Mouse (Mus musculus) liver, adult 2 months (tissue): ENCODE measurements around the gene Rragc. TPM values are rescaled to one million over a fixed set of nuclear protein-coding genes. Genes with fewer than 3 reads are reported as not detected.

Experiments used
- DNase-seq: peaks from one replicate; pipeline ENCODE4 v3.0.0-alpha.2; 2011; ENCODE audit warnings: low read depth, low spot score; ENCODE audit errors: extremely low read depth
- H3K27ac ChIP-seq: fragments of 200-500 bp; replicated peaks from 2 replicates; pipeline ENCODE4 v1.5.1; 2012; ENCODE audit warnings: low read depth, mild to moderate bottlenecking, control low read depth, inconsistent platforms, low read length; ENCODE audit not compliant: insufficient read depth
- H3K27me3 ChIP-seq: fragments of 200-500 bp; 2 replicates; pipeline ENCODE4 v1.6.1; 2012; ENCODE audit warnings: mild to moderate bottlenecking, moderate library complexity, low read length, inconsistent platforms; ENCODE audit not compliant: control insufficient read depth, insufficient read depth
- H3K36me3 ChIP-seq: fragments of 200-500 bp; 2 replicates; pipeline ENCODE4 v1.6.1; 2012; ENCODE audit warnings: low read length, inconsistent platforms; ENCODE audit not compliant: control insufficient read depth, insufficient read depth
- H3K4me1 ChIP-seq: fragments of 200-500 bp; 2 replicates; pipeline ENCODE4 v1.6.1; 2011; ENCODE audit warnings: low read length; ENCODE audit not compliant: control insufficient read depth, insufficient read depth
- H3K4me3 ChIP-seq: fragments of 200-500 bp; 2 replicates; pipeline ENCODE4 v1.5.1; 2011; ENCODE audit warnings: low read depth, mild to moderate bottlenecking, control low read depth, low read length, moderate library complexity; ENCODE audit not compliant: insufficient read depth
- H3K79me2 ChIP-seq: fragments of 200-500 bp; 2 replicates; pipeline ENCODE4 v1.6.1; 2012; ENCODE audit warnings: inconsistent platforms, mild to moderate bottlenecking, low read length, moderate library complexity; ENCODE audit not compliant: control insufficient read depth, insufficient read depth
- H3K9ac ChIP-seq: fragments of 200-500 bp; 2 replicates; pipeline ENCODE4 v1.6.1; 2012; ENCODE audit warnings: low read depth, mild to moderate bottlenecking, control low read depth, inconsistent platforms, low read length
- CTCF ChIP-seq: fragments of 200-500 bp; IDR thresholded peaks from 2 replicates; pipeline ENCODE4 v1.5.1; 2011; ENCODE audit warnings: low read depth, low read length, control low read depth
- POLR2A ChIP-seq: fragments of 200-500 bp; IDR thresholded peaks from 2 replicates; pipeline ENCODE4 v1.6.1; 2011; ENCODE audit warnings: low read length, control low read depth; ENCODE audit not compliant: insufficient read depth; ENCODE audit errors: extremely low read depth
- WGBS: fragments of 180-500 bp; shearing (Covaris S2); methylation state at CpG from one replicate; pipeline ENCODE4 v1.1.7; 2018; 5-methylcytosine and 5-hydroxymethylcytosine counted together
- polyA plus RNA-seq: library from polyadenylated mRNA; depleted of rRNA; stranded (reverse); fragments of >200 nt; gene quantifications from 2 replicates; pipeline ENCODE4 v1.2.3, GENCODE M21; 2012; rRNA removed
- total RNA-seq: library from RNA; depleted of rRNA; stranded (reverse); fragments of >200 nt; gene quantifications from 2 replicates; pipeline ENCODE4 v1.2.3, GENCODE M21; 2014; rRNA removed

The Rragc gene
- total and polyA plus RNA-seq, 2 experiments = 27.3 to 32.7 TPM

DNA sequence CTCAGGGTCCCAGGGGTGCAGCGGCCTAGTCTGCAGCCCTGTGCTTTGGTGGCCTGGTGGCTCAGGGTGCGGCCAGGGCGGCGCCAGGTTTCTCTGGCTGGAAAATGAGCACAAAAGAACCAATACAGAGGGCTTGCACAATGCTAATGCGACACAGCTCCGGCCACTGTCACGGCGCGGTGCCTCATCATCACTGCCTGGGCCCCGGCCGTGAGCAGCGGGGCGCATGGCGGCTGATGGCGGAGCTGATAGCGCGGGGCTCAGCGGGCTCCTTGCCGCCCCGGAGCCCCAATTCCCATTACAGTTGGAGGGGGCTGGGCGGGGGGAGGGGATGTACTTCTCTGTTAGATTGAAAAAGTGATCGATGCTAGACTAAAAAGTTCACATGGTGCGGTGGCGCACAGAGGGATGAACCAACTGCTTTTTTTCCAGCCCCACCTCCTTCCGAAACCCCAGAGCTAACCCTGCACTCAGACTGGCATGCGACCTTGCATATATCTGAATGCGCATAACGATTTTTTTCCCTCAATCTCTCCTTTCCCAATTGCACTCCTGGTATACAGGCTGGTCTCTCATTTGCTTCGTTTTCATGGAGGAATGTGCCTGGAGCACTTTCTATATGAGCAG, 55.3 kb downstream of the Rragc start:
- Histone ChIP-seq H3K79me2 (no peaks in the 10 kb centered on the region), H3K27ac (no peak overlapping the region; the same call in 1 of the 2 replicates), H3K27me3 (no peaks in the 10 kb centered on the region), H3K36me3 (no peaks in the 10 kb centered on the region), H3K4me3 (peak overlapping the region; percentile 55; the same call in 1 of the 2 replicates), H3K9ac (peak overlapping the region; percentile 53; the same call in 1 of the 2 replicates), H3K4me1 (peaks cover 10% of the 10 kb centered on the region)
- WGBS = 10% methylated on average over 29 of the region's 29 CpGs
- peak; percentile 60 for DNase-seq
- TF ChIP-seq CTCF (no peak), POLR2A (no peak)

DNA sequence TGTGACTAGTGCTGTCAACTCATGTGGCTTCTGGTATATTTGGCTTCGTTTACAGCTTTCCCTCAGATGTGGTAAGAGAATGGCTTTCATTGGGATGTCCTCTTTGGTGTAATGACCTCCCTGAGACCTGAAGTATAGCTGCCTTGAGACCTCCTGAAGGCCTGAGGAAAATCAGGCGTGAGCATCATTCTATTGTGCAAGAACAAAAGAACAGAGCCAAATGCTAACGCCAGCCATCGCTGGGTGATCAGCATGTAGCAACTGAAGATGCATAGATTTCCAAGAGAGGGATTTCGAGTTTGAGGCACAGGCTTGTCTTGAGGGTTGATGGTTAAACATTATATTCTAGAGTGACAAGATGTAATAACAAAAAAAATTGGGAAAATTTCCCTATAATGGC, 64.9 kb downstream of the Rragc start:
- TF ChIP-seq CTCF (no peak), POLR2A (no peak)
- H3K9ac ChIP-seq = no peak overlapping the region
- H3K36me3 ChIP-seq = no peaks in the 10 kb centered on the region
- no peaks in the 10 kb centered on the region for H3K27me3 ChIP-seq
- no peak overlapping the region for H3K4me3 ChIP-seq
- WGBS = 81% methylated on average over 5 of the region's 5 CpGs
- no peaks in the 10 kb centered on the region for H3K79me2 ChIP-seq
- H3K4me1 ChIP-seq = no peaks in the 10 kb centered on the region
- no peak for DNase-seq
- no peak overlapping the region for H3K27ac ChIP-seq

Other genes starting within 250 kb of the Rragc start
- gene Macf1, start 233.1 kb upstream of the Rragc start, total RNA-seq = 66.4 and 70.7 TPM in 2 replicates
- 14.0 and 16.6 TPM in 2 replicates for gene Macf1, start 233.1 kb upstream of the Rragc start, polyA plus RNA-seq
- gene Ndufs5, start 199.2 kb upstream of the Rragc start, total RNA-seq = 135 and 170 TPM in 2 replicates
- gene Ndufs5, start 199.2 kb upstream of the Rragc start, polyA plus RNA-seq = 41.1 and 84.0 TPM in 2 replicates
- gene Akirin1, start 167.1 kb upstream of the Rragc start, total RNA-seq = 12.2 and 14.4 TPM in 2 replicates
- 13.0 TPM in 2 replicates for gene Akirin1, start 167.1 kb upstream of the Rragc start, polyA plus RNA-seq
- 0.28 TPM in 1 of 2 replicates, not detected in the other for gene Rhbdl2, start 129.6 kb upstream of the Rragc start, total RNA-seq
- not detected in 2 replicates for gene Rhbdl2, start 129.6 kb upstream of the Rragc start, polyA plus RNA-seq
- not detected in 2 replicates for gene 4933427I04Rik, start 57.8 kb upstream of the Rragc start, total RNA-seq
- not detected in 2 replicates for gene 4933427I04Rik, start 57.8 kb upstream of the Rragc start, polyA plus RNA-seq
- gene Mycbp, start 12.6 kb upstream of the Rragc start, total RNA-seq = 17.8 and 18.5 TPM in 2 replicates
- 10.3 and 15.8 TPM in 2 replicates for gene Mycbp, start 12.6 kb upstream of the Rragc start, polyA plus RNA-seq
- not detected in 2 replicates for gene 4930535I16Rik, start 576 bp downstream of the Rragc start, total RNA-seq
- gene 4930535I16Rik, start 576 bp downstream of the Rragc start, polyA plus RNA-seq = 0.21 TPM in 1 of 2 replicates, not detected in the other